Mouse (Mus musculus) cerebellum, adult 11 months (tissue): ENCODE results near the gene Spdye4c.

Experiments used
- DNase-seq: peaks from one replicate; pipeline ENCODE4 v3.0.0; 2022

Spdye4c gene

GRCm38 (mm10) chr2:128590909-128591308 lies at the start of gene Spdye4c:
TSS of gene Spdye4c (plus strand) at chr2:128591209.
- no peak for DNase-seq

GRCm38 (mm10) chr2:128543495-128543894 lies 47.5 kb upstream of the Spdye4c start:
- DNase-seq = no peak

- no peak for DNase-seq
Measured at GRCm38 (mm10) chr2:128544421-128545137, 46.4 kb upstream of the Spdye4c start.

- DNase-seq = no peak
Measured at GRCm38 (mm10) chr2:128545447-128545846, 45.6 kb upstream of the Spdye4c start.

GRCm38 (mm10) chr2:128547079-128547478 lies 43.9 kb upstream of the Spdye4c start:
- no peak for DNase-seq

- no peak for DNase-seq
Measured at GRCm38 (mm10) chr2:128548262-128548661, 42.7 kb upstream of the Spdye4c start.

- no peak for DNase-seq
Measured at GRCm38 (mm10) chr2:128549561-128549960, 41.4 kb upstream of the Spdye4c start.

- DNase-seq = no peak
Measured at GRCm38 (mm10) chr2:128549963-128550362, 41.0 kb upstream of the Spdye4c start.

GRCm38 (mm10) chr2:128552080-128552791 lies 38.8 kb upstream of the Spdye4c start:
- DNase-seq = no peak

- DNase-seq = no peak
Measured at GRCm38 (mm10) chr2:128552798-128553720, 38.0 kb upstream of the Spdye4c start.

- no peak for DNase-seq
Measured at GRCm38 (mm10) chr2:128555082-128555481, 35.9 kb upstream of the Spdye4c start.

GRCm38 (mm10) chr2:128564195-128564594 lies 26.8 kb upstream of the Spdye4c start:
- DNase-seq = no peak

- DNase-seq = no peak
Measured at GRCm38 (mm10) chr2:128565904-128566303, 25.1 kb upstream of the Spdye4c start.

GRCm38 (mm10) chr2:128566304-128567147 lies 24.5 kb upstream of the Spdye4c start:
- peak; percentile 19 for DNase-seq

- no peak for DNase-seq
Measured at GRCm38 (mm10) chr2:128568018-128568417, 23.0 kb upstream of the Spdye4c start.

- no peak for DNase-seq
Measured at GRCm38 (mm10) chr2:128568490-128568889, 22.5 kb upstream of the Spdye4c start.

GRCm38 (mm10) chr2:128571001-128571400 lies 20.0 kb upstream of the Spdye4c start:
- DNase-seq = no peak

GRCm38 (mm10) chr2:128572726-128573624 lies 18.0 kb upstream of the Spdye4c start:
- DNase-seq = peak; percentile 71

GRCm38 (mm10) chr2:128582881-128583280 lies 8.1 kb upstream of the Spdye4c start:
- no peak for DNase-seq

- no peak for DNase-seq
Measured at GRCm38 (mm10) chr2:128592301-128592700, 1.3 kb downstream of the Spdye4c start.

GRCm38 (mm10) chr2:128601534-128601933 lies 10.5 kb downstream of the Spdye4c start:
- DNase-seq = no peak
